Mouse (Mus musculus) G1E (cell line): ENCODE data around the gene Cul1.

ENCODE experiments used
- CTCF ChIP-seq: IDR thresholded peaks from 2 replicates; pipeline ENCODE4 v1.5.1; 2012; ENCODE audit warnings: low read depth, low read length, inconsistent platforms, mixed read lengths
- GATA1 ChIP-seq: IDR thresholded peaks from 2 replicates; pipeline ENCODE4 v1.6.1; 2012; ENCODE audit warnings: borderline replicate concordance, low read length, inconsistent platforms, mixed read lengths
- POLR2AphosphoS5 ChIP-seq: IDR thresholded peaks from 2 replicates; pipeline ENCODE4 v1.6.1; 2012; ENCODE audit warnings: low read depth, low read length, inconsistent platforms; ENCODE audit not compliant: insufficient replicate concordance
- TAL1 ChIP-seq: conservative IDR thresholded peaks from 2 replicates; pipeline ENCODE4 v1.6.1; 2012; ENCODE audit warnings: low read depth, low read length, inconsistent platforms, mixed read lengths

- TF ChIP-seq CTCF (no peak), GATA1 (no peak), TAL1 (no peak), POLR2AphosphoS5 (no peak)
Observed at GRCm38 (mm10) chr6:47426136-47426535, 27.1 kb upstream of the Cul1 start.
